Mouse (Mus musculus): ENCODE measurements around the gene Ddb2. TPM values are rescaled to one million over a fixed set of nuclear protein-coding genes. Genes with fewer than 3 reads are reported as not detected.

The Ddb2 gene
- polyA plus RNA-seq, 1 experiment from 2014 or later, result 14.1 TPM

DNA sequence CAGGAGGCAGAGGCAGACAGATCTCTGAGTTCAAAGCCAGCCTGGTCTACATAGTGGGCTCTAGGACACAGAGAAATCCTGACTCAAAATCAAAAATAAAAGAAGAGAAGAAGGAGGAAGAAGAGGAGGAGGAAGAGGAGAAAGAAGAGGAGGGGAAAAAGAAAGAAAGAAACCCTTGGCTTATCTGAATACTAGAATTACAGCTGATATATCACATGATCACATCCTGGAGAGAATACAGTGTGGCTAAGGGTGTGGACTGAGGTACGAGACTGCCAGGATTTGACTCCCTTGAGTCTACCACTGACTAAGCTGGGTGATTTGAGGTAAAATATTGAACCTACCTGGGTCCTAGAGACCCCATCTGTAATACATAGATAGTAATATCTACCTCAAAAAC, 50.6 kb downstream of the Ddb2 start:
- Histone ChIP-seq H3K9ac (ENCODE audit: low read depth, low read length) (no peak overlapping the region), H3K4me3 (ENCODE audit: low read depth, low read length) (no peak overlapping the region), H3K9me3 (ENCODE audit: control insufficient read depth, low read length) (no peaks in the 10 kb centered on the region), H3K27ac (replicated peaks; ENCODE audit: low read depth, low read length) (no peak overlapping the region), H3K36me3 (ENCODE audit: control insufficient read depth, insufficient read depth, low read length) (no peaks in the 10 kb centered on the region), H3K27me3 (replicated peaks; ENCODE audit: control insufficient read depth, insufficient read depth, low read length) (no peaks in the 10 kb centered on the region), H3K4me2 (ENCODE audit: low read depth, low read length) (no peak overlapping the region), H3K4me1 (ENCODE audit: control insufficient read depth, insufficient read depth, low read length) (peaks cover 9% of the 10 kb centered on the region)
- 61% methylated on average over 1 of the region's 1 CpGs for whole genome bisulfite sequencing
- DNase-seq (ENCODE audit: low spot score) (no peak), ATAC-seq (ENCODE audit: low read depth) (no peak)

DNA sequence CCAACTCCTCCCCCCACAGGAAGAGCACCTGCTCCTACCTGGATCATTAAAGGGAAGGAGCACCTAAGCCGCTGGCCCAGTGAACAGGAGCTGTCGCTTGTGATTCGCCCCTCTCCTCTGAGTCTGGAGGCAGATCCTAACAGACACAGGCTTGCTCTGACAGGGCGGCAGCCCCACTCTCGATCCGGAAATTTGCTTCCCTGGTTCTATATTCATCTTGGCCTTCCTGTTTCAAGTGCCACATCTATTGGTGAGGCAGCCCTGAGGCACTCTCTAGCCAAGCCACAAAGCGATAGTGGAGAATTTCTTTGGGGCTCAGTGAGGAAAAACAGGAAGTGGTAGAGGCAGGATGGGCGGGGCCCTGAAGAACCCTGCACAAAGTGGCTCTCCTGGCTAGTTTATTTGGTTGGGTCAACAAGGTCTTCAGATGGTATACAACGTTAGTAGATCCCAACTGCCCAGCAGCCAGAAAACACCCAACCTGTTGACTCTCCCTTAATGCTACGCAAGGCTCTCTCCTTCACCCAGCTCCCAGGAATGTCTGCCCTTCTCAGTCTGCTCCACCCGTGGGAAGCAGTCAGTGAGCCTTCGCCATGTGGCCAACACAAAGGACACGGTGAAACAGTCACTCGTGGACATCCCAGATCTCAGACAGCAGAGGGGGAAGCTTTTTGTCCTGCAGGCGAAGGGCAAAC, 52.9 kb downstream of the Ddb2 start, which contains the start of gene Madd:
TSS of gene Madd (minus strand) at position 127 of the 695 bp plus-strand sequence.
- ATAC-seq (ENCODE audit: low read depth) (no peak), DNase-seq (ENCODE audit: low spot score) (peak; percentile 18)
- Histone ChIP-seq H3K27me3 (replicated peaks; ENCODE audit: control insufficient read depth, insufficient read depth, low read length) (no peaks in the 10 kb centered on the region), H3K36me3 (ENCODE audit: control insufficient read depth, insufficient read depth, low read length) (no peaks in the 10 kb centered on the region), H3K4me1 (ENCODE audit: control insufficient read depth, insufficient read depth, low read length) (peaks cover 14% of the 10 kb centered on the region), H3K9ac (ENCODE audit: low read depth, low read length) (peak within 1 kb of the TSS; percentile 62), H3K9me3 (ENCODE audit: control insufficient read depth, low read length) (no peaks in the 10 kb centered on the region), H3K4me3 (ENCODE audit: low read depth, low read length) (peak within 1 kb of the TSS; percentile 74), H3K27ac (replicated peaks; ENCODE audit: low read depth, low read length) (peak within 1 kb of the TSS; percentile 82), H3K4me2 (ENCODE audit: low read depth, low read length) (peak within 1 kb of the TSS; percentile 58)
- whole genome bisulfite sequencing, result 60% methylated on average over 15 of the region's 15 CpGs

DNA sequence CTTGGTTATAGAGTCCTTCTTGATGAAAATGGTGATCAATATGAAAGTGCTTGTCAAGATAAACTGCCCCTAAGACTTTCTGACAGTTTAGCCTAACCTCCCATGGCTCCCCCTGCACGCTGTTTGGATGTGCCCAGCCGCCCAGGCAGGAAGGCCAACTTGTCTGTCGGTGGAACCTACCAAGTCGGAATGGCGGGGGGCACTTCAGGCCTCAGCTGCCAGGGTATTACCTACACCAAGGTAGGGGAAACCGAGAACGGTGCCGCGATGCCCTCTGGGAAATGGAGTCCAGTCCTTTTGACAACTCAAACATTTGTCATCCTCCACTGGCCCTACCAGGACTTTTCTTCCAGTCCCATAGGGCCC, 53.7 kb downstream of the Ddb2 start:
- Histone ChIP-seq H3K9ac (ENCODE audit: low read depth, low read length) (peak overlapping the region; percentile 62), H3K27me3 (replicated peaks; ENCODE audit: control insufficient read depth, insufficient read depth, low read length) (no peaks in the 10 kb centered on the region), H3K4me1 (ENCODE audit: control insufficient read depth, insufficient read depth, low read length) (peaks cover 14% of the 10 kb centered on the region), H3K4me2 (ENCODE audit: low read depth, low read length) (peak overlapping the region; percentile 58), H3K9me3 (ENCODE audit: control insufficient read depth, low read length) (no peaks in the 10 kb centered on the region), H3K36me3 (ENCODE audit: control insufficient read depth, insufficient read depth, low read length) (0 out of 2 replicates have a peak, but pooled peaks cover 1% of the 10 kb centered on the region), H3K4me3 (ENCODE audit: low read depth, low read length) (peak overlapping the region; percentile 74), H3K27ac (replicated peaks; ENCODE audit: low read depth, low read length) (peak overlapping the region; percentile 82)
- under 1% methylated on average over 9 of the region's 9 CpGs for WGBS
- peak; percentile 97 for ATAC-seq (ENCODE audit: low read depth)
- DNase-seq (ENCODE audit: low spot score), result peak; percentile 98

DNA sequence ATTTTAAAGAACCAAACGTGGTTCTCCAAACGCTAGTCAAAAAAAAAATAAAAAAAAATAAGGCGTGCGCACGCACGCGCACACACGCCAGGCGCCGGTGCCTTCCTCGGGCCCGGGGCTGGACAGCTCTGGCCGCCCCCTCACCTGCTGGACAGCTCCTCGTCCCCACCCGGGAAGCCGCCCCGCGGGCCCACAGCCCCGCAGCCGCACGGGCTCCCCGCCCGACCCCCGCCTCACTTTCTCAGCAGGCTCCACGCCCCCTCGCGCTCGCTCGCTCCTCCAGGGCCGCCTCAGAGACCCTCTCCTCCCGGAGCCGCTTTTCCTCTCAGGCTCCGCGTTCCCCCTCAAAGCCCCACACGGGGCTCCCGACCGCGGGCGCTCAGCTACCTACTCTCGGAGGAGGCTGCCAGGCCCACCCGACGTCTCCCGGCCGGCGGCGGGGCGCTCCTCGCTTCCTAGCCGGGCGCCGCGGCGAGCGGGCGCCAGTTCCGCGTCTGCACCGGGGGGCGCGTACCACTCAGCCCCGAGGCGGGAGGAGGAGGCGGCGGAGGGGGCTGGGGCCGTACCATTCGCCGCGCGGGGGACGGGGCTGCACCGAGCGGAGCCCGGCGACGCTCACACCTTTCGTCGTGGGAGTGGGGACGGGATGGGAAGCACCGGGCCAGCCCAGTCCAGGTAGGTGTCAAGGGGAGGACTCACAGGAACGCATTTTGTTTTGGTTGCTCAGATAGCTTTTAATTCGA, 54.2 kb downstream of the Ddb2 start:
- DNase-seq (ENCODE audit: low spot score), result peak; percentile 92
- Histone ChIP-seq H3K36me3 (ENCODE audit: control insufficient read depth, insufficient read depth, low read length) (peaks cover 7% of the 10 kb centered on the region; the same call in 1 of the 2 replicates), H3K27me3 (replicated peaks; ENCODE audit: control insufficient read depth, insufficient read depth, low read length) (no peaks in the 10 kb centered on the region), H3K4me2 (ENCODE audit: low read depth, low read length) (peak overlapping the region; percentile 58), H3K27ac (replicated peaks; ENCODE audit: low read depth, low read length) (peak overlapping the region; percentile 82), H3K4me3 (ENCODE audit: low read depth, low read length) (peak overlapping the region; percentile 74), H3K9ac (ENCODE audit: low read depth, low read length) (peak overlapping the region; percentile 62), H3K4me1 (ENCODE audit: control insufficient read depth, insufficient read depth, low read length) (peaks cover 14% of the 10 kb centered on the region), H3K9me3 (ENCODE audit: control insufficient read depth, low read length) (no peaks in the 10 kb centered on the region)
- peak; percentile 96 for ATAC-seq (ENCODE audit: low read depth)
- under 1% methylated on average over 56 of the region's 81 CpGs for WGBS

DNA sequence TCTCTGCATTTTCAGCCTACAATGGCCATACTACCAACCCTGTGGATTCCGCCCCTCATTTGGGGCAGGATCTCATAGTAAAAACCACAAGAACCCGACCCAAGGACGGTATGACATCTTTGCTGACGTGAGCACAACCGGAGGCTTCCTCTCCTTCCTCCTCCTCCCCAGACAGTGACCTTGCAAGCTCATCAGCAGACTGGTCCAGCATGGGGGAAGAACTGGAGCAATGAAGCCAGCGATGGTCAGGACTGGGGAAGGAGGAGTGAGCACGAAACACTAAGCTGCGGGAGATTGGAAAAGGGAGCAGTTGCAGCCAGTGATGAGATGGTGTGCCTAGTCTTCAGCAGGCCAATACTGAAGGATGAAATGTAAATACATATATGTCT, 54.8 kb downstream of the Ddb2 start:
- Histone ChIP-seq H3K9ac (ENCODE audit: low read depth, low read length) (peak overlapping the region; percentile 62), H3K9me3 (ENCODE audit: control insufficient read depth, low read length) (no peaks in the 10 kb centered on the region), H3K27ac (replicated peaks; ENCODE audit: low read depth, low read length) (no peak overlapping the region), H3K36me3 (ENCODE audit: control insufficient read depth, insufficient read depth, low read length) (peaks cover 9% of the 10 kb centered on the region; the same call in 1 of the 2 replicates), H3K4me2 (ENCODE audit: low read depth, low read length) (peak overlapping the region; percentile 58), H3K4me1 (ENCODE audit: control insufficient read depth, insufficient read depth, low read length) (peaks cover 14% of the 10 kb centered on the region), H3K4me3 (ENCODE audit: low read depth, low read length) (peak overlapping the region; percentile 74), H3K27me3 (replicated peaks; ENCODE audit: control insufficient read depth, insufficient read depth, low read length) (no peaks in the 10 kb centered on the region)
- WGBS, result 7% methylated on average over 8 of the region's 8 CpGs
- ATAC-seq (ENCODE audit: low read depth) (no peak), DNase-seq (ENCODE audit: low spot score) (no peak)

DNA sequence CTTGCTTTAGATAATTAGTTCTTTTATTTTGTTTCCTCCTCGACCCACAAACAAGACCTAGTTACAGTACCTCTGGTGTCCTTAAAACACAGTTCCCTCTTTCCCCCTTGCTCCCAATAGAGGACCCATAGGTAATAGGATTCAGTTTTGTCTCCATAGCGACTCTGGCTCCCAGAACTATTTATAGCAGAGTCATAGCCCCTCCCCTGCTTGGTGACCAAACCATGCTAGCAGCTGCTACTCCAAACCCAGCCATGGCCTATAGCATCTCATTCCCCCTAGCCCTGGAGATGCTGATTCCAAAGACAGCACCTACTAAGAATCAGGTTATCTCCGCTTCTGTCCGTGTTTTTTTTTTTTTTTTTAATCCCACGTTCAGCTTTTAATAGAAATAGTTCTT, 56.1 kb downstream of the Ddb2 start:
- Histone ChIP-seq H3K36me3 (ENCODE audit: control insufficient read depth, insufficient read depth, low read length) (peaks cover 21% of the 10 kb centered on the region), H3K4me1 (ENCODE audit: control insufficient read depth, insufficient read depth, low read length) (peaks cover 14% of the 10 kb centered on the region), H3K27me3 (replicated peaks; ENCODE audit: control insufficient read depth, insufficient read depth, low read length) (no peaks in the 10 kb centered on the region), H3K9ac (ENCODE audit: low read depth, low read length) (no peak overlapping the region), H3K27ac (replicated peaks; ENCODE audit: low read depth, low read length) (no peak overlapping the region), H3K4me3 (ENCODE audit: low read depth, low read length) (no peak overlapping the region), H3K4me2 (ENCODE audit: low read depth, low read length) (no peak overlapping the region), H3K9me3 (ENCODE audit: control insufficient read depth, low read length) (no peaks in the 10 kb centered on the region)
- ATAC-seq (ENCODE audit: low read depth) (no peak), DNase-seq (ENCODE audit: low spot score) (no peak)
- 68% methylated on average over 5 of the region's 5 CpGs for WGBS

DNA sequence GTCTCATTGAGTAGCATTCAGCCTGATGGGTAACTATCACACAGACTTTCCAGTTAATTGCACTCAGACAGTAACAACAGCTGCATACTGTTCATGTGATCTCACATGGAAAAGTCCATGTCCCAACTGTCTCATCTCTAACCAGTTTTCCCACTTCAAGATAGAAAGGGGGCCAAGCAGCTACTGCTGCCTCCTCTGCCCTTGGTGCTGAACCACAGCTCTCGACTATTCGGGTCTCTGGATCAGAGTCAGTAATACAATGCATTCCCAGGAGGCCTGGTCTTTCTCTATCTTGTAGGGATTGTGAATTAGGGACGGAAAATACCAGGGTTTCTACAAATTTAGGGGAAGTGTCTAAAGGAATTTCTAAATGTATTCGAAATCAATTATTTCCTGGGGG, 57.0 kb downstream of the Ddb2 start:
- Histone ChIP-seq H3K9ac (ENCODE audit: low read depth, low read length) (no peak overlapping the region), H3K36me3 (ENCODE audit: control insufficient read depth, insufficient read depth, low read length) (peaks cover 29% of the 10 kb centered on the region), H3K27ac (replicated peaks; ENCODE audit: low read depth, low read length) (no peak overlapping the region), H3K4me1 (ENCODE audit: control insufficient read depth, insufficient read depth, low read length) (peaks cover 14% of the 10 kb centered on the region), H3K9me3 (ENCODE audit: control insufficient read depth, low read length) (no peaks in the 10 kb centered on the region), H3K4me2 (ENCODE audit: low read depth, low read length) (no peak overlapping the region), H3K27me3 (replicated peaks; ENCODE audit: control insufficient read depth, insufficient read depth, low read length) (no peaks in the 10 kb centered on the region), H3K4me3 (ENCODE audit: low read depth, low read length) (no peak overlapping the region)
- 45% methylated on average over 4 of the region's 4 CpGs for WGBS
- ATAC-seq (ENCODE audit: low read depth), result no peak
- DNase-seq (ENCODE audit: low spot score), result no peak

DNA sequence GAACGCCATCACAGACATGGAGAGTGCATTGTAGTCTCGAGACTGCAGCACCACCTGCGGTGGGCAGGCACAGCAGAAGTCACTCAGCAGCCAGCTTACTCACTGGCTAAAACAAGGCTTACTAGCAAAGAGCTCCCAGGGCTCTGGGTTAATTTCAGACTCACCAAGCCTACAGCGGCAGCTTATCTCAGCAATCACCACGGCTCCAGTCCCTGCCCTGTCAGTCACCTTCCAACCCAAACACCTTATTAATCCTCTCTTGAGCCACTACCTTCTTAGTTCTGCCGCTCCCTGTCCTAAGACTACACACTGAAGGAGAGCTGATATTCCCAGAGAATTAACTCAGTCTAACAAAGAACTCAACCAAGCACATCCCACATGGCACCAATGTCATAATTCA, 60.5 kb downstream of the Ddb2 start:
- Histone ChIP-seq H3K9me3 (ENCODE audit: control insufficient read depth, low read length) (no peaks in the 10 kb centered on the region), H3K9ac (ENCODE audit: low read depth, low read length) (no peak overlapping the region), H3K4me2 (ENCODE audit: low read depth, low read length) (no peak overlapping the region), H3K27ac (replicated peaks; ENCODE audit: low read depth, low read length) (no peak overlapping the region), H3K27me3 (replicated peaks; ENCODE audit: control insufficient read depth, insufficient read depth, low read length) (no peaks in the 10 kb centered on the region), H3K4me1 (ENCODE audit: control insufficient read depth, insufficient read depth, low read length) (peaks cover 5% of the 10 kb centered on the region; the same call in 1 of the 2 replicates), H3K36me3 (ENCODE audit: control insufficient read depth, insufficient read depth, low read length) (peaks cover 48% of the 10 kb centered on the region), H3K4me3 (ENCODE audit: low read depth, low read length) (no peak overlapping the region)
- 86% methylated on average over 5 of the region's 6 CpGs for WGBS
- no peak for ATAC-seq (ENCODE audit: low read depth)
- no peak for DNase-seq (ENCODE audit: low spot score)

All from embryonic facial prominence, embryonic 14.5 days (tissue).